Mouse (Mus musculus) thymus, postnatal 36 days (tissue): ENCODE measurements around the gene Tbc1d1.
"Not testable (repeated sequence)": the region's sequence is repeated elsewhere in the genome, so short reads cannot be mapped to it uniquely, and the experiment has no call there.

Source experiments
- DNase-seq, 2 experiments: peaks; one replicate each; pipeline ENCODE4 v3.0.0; 2022; ENCODE audit warnings: mixed read lengths in 2 of 2

The Tbc1d1 gene

DNA sequence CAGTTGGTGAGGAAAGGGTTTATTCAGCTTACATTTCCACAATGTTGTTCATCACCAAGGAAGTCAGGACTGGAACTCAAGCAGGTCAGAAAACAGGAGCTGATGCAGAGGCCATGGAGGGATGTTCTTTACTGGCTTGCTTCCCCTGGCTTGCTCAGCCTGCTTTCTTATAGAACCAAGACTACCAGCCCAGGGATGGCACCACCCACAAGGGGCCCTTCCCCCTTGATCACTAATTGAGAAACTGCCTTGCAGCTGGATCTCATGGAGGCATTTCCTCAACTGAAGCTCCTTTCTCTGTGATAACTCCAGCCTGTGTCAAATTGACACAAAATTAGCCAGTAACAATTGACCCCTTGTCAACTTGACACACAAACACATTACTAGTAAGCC, 204.8 kb downstream of the Tbc1d1 start:
- not testable (repeated sequence) for DNase-seq

DNA sequence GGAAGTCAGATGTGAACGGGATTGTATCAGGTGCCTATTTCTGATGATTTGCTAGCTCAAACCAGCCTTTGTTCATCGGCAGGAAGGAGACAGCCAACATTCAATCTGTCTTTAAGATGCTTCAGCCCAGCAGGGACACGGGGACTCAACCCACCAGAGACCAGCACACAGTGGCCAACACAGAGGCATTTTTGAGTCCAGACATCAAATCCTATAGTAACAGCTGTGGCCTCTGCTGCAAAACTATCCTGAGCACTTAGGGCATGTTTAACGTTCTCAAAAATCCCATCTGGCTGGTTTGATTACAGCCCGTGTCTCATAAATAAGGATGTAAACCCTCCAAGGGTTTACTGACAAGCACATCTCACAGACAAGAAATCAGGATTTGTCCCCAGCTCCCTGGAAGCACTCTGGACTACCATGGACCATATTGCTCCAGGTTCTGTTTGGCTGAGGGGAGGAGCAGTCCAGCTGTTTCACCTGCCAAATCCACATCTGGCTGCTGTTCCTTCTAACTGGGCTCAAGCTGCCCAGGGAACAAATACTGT, 207.8 kb downstream of the Tbc1d1 start:
- no peak for DNase-seq

DNA sequence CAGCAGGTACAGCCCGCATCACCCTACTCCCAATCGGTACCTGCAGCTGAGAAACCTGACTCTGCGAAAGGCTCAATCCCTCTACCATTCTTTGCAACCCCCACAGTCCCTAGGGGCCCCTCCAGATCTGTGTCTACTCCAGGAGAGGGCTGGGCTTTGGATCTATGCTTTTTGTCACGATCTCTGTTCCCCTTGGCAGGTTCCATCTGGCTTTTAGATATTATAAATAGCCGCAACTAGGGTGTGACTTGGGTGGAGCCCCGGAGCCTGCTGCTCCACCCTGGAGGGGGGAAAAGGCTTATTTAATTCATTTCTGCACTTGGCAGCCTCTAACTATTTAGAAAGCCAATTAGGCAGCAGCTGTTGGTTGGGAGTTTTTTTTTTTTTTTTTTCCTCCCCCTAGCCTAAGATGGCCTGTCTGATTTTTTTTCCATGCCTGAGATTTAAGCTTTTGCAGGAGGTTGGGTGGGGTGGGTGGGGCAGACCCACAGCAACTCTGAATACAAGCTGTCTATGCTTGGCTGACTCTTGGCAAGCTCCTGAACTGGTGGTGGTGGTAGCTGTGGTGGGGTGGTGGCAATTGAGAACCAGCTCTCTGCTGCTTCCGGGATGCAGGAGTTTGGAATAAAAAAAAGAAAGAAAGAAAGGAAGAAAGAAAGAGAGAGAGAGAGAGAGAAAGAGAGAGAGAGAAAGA, 208.5 kb downstream of the Tbc1d1 start:
- DNase-seq = no peak

DNA sequence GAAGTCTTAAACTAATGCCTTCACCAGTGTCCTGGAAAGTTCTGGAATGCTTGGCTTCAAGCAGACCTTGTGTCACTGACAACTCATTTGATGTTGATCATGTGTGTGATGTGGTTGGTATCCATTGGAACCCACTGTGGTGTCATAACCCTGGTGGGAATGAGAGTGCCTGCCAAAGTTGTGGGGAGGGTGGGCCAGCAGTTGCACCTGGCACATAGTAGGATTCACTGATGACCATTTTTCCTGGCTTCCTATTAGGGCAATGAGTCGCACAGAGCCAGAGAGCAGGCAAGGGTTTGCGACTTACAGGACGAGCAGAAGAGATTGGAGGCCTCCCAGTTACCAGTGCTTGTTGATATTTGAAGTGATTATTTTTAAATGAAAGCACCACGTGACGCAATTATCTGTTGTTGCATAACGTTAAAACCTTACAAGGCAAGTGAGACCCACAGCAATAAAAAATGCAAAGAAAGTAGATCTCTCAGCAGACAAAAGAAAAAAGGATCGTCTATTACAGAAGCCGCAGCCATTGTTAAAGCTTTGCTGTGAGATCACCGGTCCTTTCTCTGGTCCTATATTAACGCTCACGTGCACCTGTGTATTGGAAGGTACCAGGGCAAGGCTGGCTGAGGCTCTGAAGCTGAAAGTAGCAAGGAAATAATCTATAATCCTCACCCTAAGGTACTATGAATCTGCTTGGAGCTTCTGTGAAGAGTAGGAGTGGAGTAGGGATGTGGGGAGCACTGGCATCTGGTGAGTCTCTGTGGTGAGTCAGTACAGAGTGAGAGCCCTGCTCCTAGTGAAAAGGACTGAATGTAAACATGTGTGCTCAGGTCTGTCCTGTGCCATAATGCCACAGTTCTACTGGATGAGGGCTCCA, 209.3 kb downstream of the Tbc1d1 start:
- no peak for DNase-seq

DNA sequence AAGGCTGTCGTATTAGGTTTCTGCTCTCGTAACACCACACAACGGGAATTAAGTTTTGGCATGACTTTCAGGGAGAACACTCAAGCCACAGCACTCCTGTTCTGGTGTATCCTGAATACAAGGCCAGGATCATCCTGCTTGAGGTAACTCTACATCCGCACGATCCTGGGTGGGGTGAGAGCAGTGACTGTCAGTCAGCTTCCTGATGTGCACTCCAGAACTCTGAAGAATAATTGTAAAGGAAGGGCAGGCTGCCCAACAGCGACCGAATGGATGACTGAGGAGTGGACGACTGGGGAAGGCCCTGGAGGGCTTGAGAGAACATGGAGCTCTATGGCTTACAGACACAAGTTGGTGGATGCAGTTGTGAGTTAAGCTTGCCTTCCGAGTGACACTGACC, 210.0 kb downstream of the Tbc1d1 start:
- DNase-seq = no peak

DNA sequence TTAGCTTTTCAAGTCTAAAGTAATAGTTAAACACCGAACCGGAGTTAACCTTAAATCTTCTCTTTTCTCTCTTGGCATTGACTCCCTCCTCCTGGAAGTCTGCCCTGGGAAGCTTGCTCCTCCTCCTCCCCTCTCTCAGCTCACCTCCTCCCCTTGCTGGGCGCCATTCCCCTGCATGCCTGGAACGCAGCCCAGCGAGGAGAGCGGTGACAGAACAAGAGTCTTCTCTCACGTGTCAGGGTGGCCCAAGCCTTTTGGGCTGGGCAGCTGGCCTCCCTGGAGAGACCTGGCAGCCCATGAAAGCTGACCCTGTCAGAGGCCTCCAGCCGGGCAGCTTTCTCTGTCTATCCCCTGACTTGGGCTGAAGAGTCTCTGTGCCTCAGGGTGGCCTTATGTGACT, 211.3 kb downstream of the Tbc1d1 start:
- DNase-seq = no peak

DNA sequence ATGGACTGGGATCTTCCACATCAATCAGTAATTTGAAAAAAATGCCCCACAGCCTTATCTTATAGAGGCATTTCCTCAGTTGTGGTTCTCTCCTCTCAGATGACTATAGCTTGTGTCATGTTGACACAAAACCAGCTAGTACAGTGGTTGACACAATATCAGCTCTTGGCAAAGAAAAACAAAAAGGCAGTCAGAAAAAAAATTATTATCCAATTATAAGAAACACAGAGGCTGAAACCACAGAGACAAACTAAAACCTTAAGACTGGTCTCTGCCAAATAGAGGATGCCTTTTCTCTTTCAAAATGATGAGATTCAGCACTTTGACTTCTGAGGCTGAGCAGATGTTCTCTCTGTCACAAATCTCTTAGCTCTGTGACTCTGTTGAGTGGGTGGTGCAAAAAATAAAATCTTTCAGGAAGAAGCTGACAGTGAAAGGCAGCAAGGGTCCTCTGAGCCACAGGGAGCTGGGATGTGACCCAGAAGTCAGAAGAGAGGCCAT, 215.3 kb downstream of the Tbc1d1 start:
- no peak for DNase-seq

DNA sequence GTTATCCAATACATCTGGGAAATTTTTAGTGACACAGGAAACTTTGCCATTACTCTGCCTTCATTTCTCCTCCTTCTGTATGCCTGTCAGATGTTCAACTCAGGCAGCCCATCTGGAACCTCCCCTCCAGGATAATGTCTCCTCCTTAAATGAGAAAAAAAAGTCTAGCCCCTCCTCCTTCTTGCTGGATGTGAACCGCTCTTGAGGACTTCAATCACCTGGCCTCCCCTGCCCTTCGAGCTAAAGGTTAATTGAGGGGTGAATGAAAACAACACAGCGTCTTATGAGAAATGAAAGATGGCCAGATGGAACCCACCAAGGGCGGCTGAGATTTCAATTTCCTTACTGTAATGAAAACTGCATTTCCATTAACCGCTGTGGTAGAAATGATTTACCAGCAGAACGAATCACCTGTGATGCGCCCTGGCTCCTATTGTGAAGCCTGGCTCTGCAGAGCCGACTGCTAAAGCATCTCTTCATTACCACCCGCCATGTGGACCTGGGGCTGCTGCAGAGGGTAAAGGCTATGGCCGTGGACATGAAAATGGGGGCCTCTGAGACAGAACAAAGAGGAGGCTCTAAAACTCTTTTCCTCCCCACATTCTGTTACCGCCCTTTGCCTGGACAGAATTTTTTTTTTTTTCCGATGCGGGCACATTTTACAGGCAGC, 216.3 kb downstream of the Tbc1d1 start:
- no peak for DNase-seq

DNA sequence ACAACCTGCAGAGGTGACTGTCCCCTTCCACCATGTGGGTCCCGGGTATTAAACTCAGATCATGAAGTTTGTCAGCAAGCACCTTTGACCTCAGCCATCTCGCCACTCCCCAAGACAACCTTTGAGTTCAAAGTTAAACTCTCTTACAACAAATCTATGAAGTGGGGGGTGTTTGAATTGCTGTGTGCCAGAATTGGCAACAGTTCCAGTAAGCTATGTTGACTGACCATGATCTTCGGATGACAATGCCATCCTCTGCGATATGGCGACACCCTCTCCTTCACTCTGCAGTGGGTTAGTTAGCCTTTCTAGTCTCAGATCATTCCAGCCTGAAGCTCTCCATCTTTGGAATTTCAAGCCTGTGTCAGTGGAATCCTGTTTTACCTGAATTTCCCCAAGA, 217.6 kb downstream of the Tbc1d1 start:
- no peak for DNase-seq

DNA sequence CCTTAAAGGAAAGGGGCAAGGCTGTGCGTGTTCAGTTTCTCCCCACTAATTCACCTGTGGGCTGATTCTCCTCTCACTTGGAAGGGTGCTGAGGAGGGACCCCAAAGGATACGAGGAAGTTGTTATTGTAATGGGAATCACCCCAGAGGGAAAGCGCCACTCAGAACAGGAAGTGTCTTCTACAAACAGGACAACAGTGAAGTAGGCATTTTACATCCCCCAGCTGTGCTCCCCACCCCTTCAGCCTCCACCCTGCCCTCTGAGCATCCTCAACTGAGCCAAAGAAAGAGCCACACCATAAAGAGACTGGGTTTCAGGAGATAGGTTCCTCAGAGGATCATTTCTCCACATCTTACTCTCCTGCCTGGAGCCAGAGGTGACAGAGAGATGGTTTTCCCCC, 219.7 kb downstream of the Tbc1d1 start:
- peak; percentile 26 to 43 for DNase-seq

DNA sequence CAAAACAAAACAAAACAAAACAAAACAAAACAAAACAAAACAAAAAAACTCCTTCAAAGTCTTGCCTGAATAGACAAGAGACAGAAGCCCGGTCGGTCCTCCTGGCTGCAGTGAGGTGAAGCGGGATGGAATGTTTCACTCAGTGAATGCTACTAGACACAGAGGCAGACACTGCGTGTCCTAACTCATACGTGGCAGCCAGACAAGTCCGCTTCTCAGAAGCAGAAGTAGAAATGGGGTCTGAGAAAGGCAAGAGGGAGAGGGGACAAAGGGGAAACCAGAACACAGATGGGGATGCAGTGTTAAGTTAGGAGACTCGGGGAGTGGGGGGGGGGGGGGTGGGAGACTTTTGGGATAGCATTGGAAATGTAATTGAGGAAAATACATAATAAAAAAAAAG, 220.4 kb downstream of the Tbc1d1 start:
- no peak for DNase-seq

DNA sequence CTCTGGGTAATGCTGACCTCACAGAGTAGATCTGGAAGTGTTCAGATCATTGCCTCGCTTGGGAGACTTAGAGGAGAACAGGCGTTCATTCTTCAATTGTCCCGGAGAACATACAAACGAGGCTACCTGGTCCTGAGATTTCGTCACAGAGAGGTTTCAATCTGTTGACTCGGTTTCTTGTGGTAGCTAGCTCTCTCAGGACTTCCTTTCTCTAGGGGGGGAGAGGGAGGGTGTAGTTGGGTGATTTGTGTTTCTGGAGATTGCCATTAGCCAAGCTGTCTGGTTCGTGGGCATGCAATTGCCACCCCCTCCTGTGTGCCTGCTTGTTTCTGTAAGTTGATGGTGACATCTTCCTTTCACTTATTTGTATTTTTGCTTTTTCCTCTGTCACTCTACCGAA, 221.6 kb downstream of the Tbc1d1 start:
- DNase-seq = no peak

DNA sequence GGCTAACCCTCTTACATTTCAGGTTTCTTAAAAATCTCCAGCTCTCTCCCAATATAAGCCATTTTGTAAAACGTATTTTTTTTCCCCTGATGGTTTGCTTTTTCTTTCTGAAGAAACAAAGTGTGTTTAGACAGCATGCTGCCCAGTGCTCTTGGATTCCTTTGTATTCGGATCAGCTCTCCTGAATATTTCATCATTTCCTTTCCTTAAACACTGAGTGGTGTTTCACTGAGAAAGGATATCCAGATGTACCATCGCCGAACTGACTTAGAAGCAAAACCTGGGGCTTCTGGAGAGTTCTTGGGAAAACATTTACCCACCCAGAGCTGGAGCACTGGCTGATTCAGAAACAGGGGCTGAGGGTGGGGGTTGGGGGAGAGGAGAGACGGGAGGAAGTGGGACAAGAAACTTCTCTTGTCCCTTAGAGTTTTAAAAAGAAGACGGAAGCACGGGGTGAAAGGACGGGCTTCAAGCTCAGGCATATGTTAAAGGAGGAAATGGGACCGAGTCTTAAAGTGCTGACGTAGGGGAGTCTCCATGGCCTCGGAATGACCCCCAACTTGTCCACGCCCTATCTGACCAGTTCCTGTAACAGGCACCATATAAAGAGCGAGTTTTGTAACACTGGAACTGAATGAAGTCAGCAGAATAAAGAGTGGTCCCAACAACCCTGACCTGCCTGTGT, 222.6 kb downstream of the Tbc1d1 start:
- no peak for DNase-seq

DNA sequence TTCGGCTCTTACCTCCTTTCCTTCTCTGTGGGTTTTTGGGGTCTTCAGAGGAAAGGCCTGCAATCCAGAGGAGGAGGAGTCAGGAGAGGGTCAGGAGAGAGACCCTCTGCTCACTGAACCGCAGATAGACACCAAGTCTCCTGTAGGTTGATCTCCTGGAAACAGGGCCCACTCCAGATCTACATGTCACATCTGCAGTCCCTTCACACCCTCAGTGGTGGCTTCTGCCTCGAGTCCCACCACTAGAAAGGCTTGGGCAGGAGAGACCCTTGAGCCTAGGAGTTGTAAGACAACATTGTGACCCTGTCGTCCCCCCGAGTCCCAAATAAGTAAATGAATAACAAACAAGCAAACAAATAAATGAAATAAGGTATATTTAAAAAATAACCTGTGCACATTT, 223.7 kb downstream of the Tbc1d1 start:
- DNase-seq = no peak

DNA sequence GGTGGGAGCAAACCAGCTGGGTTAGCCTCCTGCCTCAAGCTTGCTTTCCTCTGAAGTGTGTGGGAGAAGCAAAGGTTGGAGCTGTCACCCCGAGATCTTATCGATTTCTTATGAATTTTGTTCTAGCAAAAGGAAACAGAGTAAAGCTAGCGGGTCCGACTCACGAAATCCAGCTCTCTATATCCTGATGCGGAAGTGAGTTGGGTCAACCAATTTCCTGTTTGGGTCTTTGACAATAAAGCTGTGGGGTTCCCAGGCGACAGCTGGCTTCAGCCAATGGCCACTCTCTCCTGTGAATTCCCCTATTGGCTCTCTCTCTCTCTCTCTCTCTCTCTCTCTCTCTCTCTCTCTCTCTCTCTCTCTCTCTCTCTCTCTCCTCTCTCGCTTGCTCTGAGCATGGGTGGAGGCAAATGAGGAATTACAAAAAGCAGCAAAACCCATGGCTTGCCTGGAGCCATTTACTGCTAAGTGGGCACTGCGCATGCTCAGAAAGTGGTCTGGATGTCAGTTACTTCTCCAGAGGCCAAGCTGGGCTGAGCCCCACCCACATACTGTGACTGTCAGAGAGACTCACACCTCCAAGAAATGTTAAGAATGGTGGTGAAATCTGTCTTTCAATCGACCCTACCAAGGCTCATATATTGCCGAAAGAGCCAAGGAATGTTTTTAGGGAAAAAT, 224.7 kb downstream of the Tbc1d1 start:
- peak; percentile 26 to 44 for DNase-seq

DNA sequence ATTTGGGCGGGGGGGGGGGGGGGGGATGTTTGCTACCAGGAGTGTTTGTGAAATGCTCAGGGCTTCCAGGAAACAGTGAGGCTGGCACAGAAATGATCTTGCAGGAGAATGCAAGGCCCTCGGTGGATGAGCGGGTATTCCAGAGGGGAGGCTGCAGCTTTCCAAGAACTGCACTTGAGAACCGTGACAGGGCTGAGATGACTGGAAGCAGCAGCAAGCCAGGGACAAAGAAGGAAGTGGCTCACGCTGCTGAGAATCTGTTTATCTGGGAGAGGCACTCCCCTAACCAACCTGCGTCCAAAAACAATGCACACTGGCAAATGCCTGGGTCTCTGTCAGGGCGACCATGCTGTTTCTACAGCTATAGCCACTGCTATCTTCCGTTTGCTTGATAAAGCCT, 225.4 kb downstream of the Tbc1d1 start:
- DNase-seq = no peak

DNA sequence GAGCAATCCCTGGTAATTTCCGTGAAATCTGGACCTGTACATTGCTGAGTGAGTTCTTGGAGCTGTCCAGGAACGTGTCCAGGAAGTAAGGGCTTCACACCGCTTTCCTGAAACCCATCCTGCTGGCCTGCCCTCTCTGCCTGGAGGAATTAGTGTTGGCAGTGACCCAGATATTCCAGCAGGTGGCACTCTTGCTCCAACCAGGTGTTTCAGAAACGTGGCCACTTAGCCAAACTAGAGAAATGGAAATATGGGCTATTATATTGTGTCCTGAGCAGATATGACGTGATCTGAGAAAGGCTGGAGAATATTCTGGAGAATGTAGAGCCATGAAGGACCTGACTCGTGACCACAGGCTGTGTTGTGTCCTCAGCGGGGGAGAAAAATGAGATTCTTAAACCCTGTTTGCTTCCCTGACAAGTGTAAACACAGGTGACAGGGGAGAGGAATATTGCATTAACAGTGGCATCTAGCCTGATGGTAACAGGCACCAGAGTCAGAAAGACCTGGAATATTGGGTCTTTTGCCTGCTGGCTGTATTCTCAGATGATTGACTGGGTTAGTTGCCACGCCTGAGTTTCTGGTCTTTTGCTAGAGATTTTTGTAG, 226.4 kb downstream of the Tbc1d1 start:
- peak; percentile 78 to 79 for DNase-seq

DNA sequence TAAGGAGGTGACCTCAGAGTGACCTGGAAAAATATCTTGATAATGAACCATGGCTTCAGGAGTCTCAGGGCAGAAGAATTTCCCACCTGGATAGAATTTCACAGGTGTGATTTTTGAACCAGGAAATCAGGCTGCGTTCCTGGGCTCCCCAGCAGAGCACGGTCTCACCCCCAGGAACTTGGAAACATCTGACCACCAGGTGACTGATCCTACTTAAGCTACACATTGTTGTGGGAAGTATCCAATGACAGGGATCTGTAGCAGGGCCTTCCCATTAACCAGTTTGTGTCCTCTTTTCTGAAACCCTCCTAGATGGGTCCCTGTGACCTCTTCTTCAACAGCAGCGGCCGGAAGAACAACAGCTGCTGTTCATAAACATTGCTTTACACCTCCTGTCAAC, 227.1 kb downstream of the Tbc1d1 start:
- DNase-seq = no peak

DNA sequence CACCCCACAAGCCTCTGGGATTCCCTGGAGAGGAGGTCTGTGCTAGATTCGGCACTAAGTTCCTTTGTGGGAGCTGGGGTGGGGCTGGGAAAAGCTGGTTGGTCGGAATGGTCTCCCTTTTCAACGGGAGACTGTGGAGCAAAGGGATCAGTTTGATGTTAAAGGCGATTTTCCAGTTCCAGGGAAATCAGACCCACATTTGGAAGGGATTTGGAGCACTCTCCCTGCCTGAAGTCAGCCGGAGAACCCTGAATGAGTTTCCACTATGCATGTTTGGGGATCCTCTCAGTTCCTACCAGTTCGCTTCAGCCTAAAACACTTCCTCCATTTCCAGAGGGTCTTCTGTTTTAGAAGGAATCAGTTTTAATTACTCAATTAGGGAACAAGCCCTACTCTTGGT, 228.4 kb downstream of the Tbc1d1 start:
- DNase-seq = no peak

DNA sequence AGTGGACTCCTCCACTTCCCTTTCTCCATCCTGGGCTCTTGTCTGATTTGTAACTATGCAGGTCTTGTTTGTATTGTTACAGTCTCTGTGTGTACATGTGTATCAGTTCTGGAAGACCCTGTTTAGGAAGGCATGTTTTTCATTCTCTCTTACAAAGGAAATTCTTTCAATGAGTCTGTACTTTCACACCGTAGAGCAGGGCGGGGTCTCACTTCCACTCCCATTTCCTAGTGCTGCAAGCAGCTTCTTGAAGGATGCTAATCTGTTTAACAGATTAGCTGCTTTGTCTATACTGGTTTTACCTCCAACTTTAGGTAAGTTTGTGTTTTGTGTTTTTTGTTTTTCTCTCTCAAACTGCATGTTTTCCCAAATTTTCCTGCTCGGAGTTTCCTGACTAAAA, 230.9 kb downstream of the Tbc1d1 start:
- no peak for DNase-seq

DNA sequence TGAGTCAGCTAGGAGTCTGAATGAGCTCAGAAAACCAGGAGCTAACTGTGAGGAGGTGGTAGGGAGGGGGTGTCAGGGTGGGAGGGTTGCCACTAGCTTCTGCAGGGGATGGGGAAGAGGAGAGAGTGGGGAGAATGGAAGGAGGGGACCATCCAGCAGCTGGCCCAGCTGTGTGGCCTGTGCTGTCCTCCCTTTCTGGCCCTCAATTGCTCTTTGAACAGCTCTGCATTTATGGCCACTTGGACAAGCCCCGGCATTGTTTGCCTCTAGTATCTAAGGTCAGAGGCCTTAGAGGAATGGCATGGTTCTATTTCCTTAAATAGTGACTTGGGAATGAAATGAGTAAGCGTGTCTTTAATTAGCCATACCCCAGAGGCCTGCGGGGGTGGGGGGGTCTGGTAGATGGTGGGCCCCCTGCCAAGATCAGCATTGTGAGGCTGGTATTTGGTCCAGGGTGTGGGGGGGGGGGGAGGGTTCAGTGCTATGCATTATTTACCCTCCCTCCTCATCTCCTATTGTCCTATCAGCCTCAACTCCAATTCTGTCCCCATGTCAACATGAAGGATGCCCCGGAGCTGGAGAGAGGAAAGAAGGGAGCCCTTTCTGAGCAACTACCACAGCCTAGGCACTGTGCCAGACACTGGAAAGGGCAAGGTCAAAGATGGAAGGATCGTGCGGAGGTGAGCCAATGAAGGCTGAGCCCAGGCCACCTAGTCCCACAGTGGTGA, 233.3 kb downstream of the Tbc1d1 start:
- no peak for DNase-seq
